Mouse (Mus musculus) ES-Bruce4 (cell line): Measurements from ENCODE around the gene Gfer. TPM values are rescaled to one million over a fixed set of nuclear protein-coding genes. Genes with fewer than 3 reads are reported as not detected.
"Not testable (repeated sequence)": the region's sequence is repeated elsewhere in the genome, so short reads cannot be mapped to it uniquely, and the experiment has no call there.

Source experiments
- H3K27ac ChIP-seq: 2 replicates; pipeline ENCODE4 v1.5.1; 2012; ENCODE audit warnings: low read length, inconsistent platforms; ENCODE audit not compliant: insufficient read depth
- H3K27me3 ChIP-seq: 2 replicates; pipeline ENCODE4 v1.6.1; 2012; ENCODE audit warnings: mild to moderate bottlenecking, low read length, inconsistent platforms; ENCODE audit not compliant: control insufficient read depth, poor library complexity, insufficient read depth, severe bottlenecking
- H3K36me3 ChIP-seq: 2 replicates; pipeline ENCODE4 v1.6.1; 2012; ENCODE audit warnings: inconsistent platforms, mild to moderate bottlenecking, low read length, moderate library complexity; ENCODE audit not compliant: control insufficient read depth, poor library complexity, insufficient read depth, severe bottlenecking
- H3K4me1 ChIP-seq: one replicate; pipeline ENCODE4 v1.8.1; 2011; ENCODE audit warnings: low read length; ENCODE audit not compliant: control insufficient read depth, insufficient read depth
- H3K4me3 ChIP-seq: 2 replicates; pipeline ENCODE4 v1.5.1; 2011; ENCODE audit warnings: low read depth, mild to moderate bottlenecking, low read length
- H3K9ac ChIP-seq: 2 replicates; pipeline ENCODE4 v1.6.1; 2012; ENCODE audit warnings: low read depth, mild to moderate bottlenecking, inconsistent platforms; ENCODE audit not compliant: poor library complexity, severe bottlenecking
- H3K9me3 ChIP-seq: replicated peaks from 2 replicates; pipeline ENCODE4 v1.6.1; 2012; ENCODE audit warnings: mild to moderate bottlenecking, low read length, inconsistent platforms; ENCODE audit not compliant: control insufficient read depth, poor library complexity, insufficient read depth, severe bottlenecking
- CTCF ChIP-seq: IDR thresholded peaks from one replicate; pipeline ENCODE4 v1.8.1; 2011; ENCODE audit warnings: low read depth, low read length
- EP300 ChIP-seq: IDR thresholded peaks from 2 replicates; pipeline ENCODE4 v1.6.1; 2011; ENCODE audit warnings: low read depth, low read length; ENCODE audit not compliant: insufficient read depth
- POLR2A ChIP-seq: IDR thresholded peaks from one replicate; pipeline ENCODE4 v1.8.1; 2011; ENCODE audit warnings: low read length; ENCODE audit not compliant: insufficient read depth
- polyA plus RNA-seq: library from polyadenylated mRNA; stranded (reverse); fragments of >200 nt; gene quantifications from 2 replicates; pipeline ENCODE4 v1.2.4, GENCODE M21; 2011; ENCODE audit warnings: low read depth; ENCODE audit not compliant: missing spikeins, insufficient read depth, insufficient read length

Gfer gene
- polyA plus RNA-seq, 1 experiment, result 79.6 TPM

GRCm38 (mm10) chr17:24725637-24726390, 29.9 kb upstream of the Gfer start:
- H3K27ac ChIP-seq, result no peak overlapping the region
- TF ChIP-seq POLR2A, result no peak
- no peak for TF ChIP-seq CTCF
- no peak for TF ChIP-seq EP300
- no peak overlapping the region for H3K9ac ChIP-seq
- no peaks in the 10 kb centered on the region for H3K4me1 ChIP-seq
- no peaks in the 10 kb centered on the region for H3K27me3 ChIP-seq
- H3K36me3 ChIP-seq, result peaks cover 15% of the 10 kb centered on the region
- no peaks in the 10 kb centered on the region for H3K9me3 ChIP-seq
- no peak overlapping the region for H3K4me3 ChIP-seq

- H3K27ac ChIP-seq, result peak within 1 kb of the TSS; percentile 47
- H3K9me3 ChIP-seq, result no peaks in the 10 kb centered on the region
- peaks cover 21% of the 10 kb centered on the region for H3K36me3 ChIP-seq
- H3K27me3 ChIP-seq, result no peaks in the 10 kb centered on the region
- H3K4me1 ChIP-seq, result no peaks in the 10 kb centered on the region
- peak within 1 kb of the TSS; percentile 65 for H3K9ac ChIP-seq
- TF ChIP-seq EP300, result no peak
- TF ChIP-seq POLR2A, result peak; percentile 85
- TF ChIP-seq CTCF, result peak; percentile 92
- peak within 1 kb of the TSS; percentile 90 for H3K4me3 ChIP-seq
Measured at GRCm38 (mm10) chr17:24724184-24724583, 28.2 kb upstream of the Gfer start, which contains the start of gene Ndufb10. Gene Ndufb10 (minus strand): TSS chr17:24724478.

GRCm38 (mm10) chr17:24723881-24724180, 27.9 kb upstream of the Gfer start:
- Histone ChIP-seq H3K36me3 (peaks cover 22% of the 10 kb centered on the region), H3K9me3 (no peaks in the 10 kb centered on the region), H3K27ac (peak overlapping the region; percentile 47), H3K4me3 (peak overlapping the region; percentile 90), H3K4me1 (no peaks in the 10 kb centered on the region), H3K9ac (peak overlapping the region; percentile 65), H3K27me3 (no peaks in the 10 kb centered on the region)
- no peak for TF ChIP-seq EP300
- TF ChIP-seq CTCF, result no peak
- TF ChIP-seq POLR2A, result no peak

GRCm38 (mm10) chr17:24723122-24723880, 27.3 kb upstream of the Gfer start:
- Histone ChIP-seq H3K27ac (peak overlapping the region; percentile 47; the same call in 1 of the 2 replicates), H3K27me3 (no peaks in the 10 kb centered on the region), H3K4me1 (no peaks in the 10 kb centered on the region), H3K4me3 (peak overlapping the region; percentile 90), H3K9ac (peak overlapping the region; percentile 65), H3K9me3 (no peaks in the 10 kb centered on the region), H3K36me3 (peaks cover 28% of the 10 kb centered on the region)
- TF ChIP-seq CTCF (no peak), EP300 (no peak), POLR2A (no peak)

GRCm38 (mm10) chr17:24722220-24722924, 26.4 kb upstream of the Gfer start:
- no peaks in the 10 kb centered on the region for H3K4me1 ChIP-seq
- H3K27me3 ChIP-seq, result no peaks in the 10 kb centered on the region
- peak overlapping the region; percentile 29 for H3K4me3 ChIP-seq
- peak overlapping the region; percentile 92 for H3K9ac ChIP-seq
- TF ChIP-seq EP300, result no peak
- peak; percentile 10 for TF ChIP-seq POLR2A
- TF ChIP-seq CTCF, result no peak
- H3K9me3 ChIP-seq, result no peaks in the 10 kb centered on the region
- no peak overlapping the region for H3K27ac ChIP-seq
- peaks cover 29% of the 10 kb centered on the region for H3K36me3 ChIP-seq

GRCm38 (mm10) chr17:24721383-24721955, 25.5 kb upstream of the Gfer start:
- Histone ChIP-seq H3K27ac (0 out of 2 replicates have a peak overlapping the region, but pooled peaks have one; percentile 1), H3K36me3 (peaks cover 32% of the 10 kb centered on the region), H3K4me3 (peak overlapping the region; percentile 75), H3K9ac (peak overlapping the region; percentile 92)
- H3K27me3 ChIP-seq, H3K4me1 ChIP-seq, H3K9me3 ChIP-seq: not testable (repeated sequence)

- not testable (repeated sequence) for H3K4me1 ChIP-seq
Measured at GRCm38 (mm10) chr17:24720616-24721015, 24.7 kb upstream of the Gfer start.

More at GRCm38 (mm10) chr17:24720616-24721015, 24.7 kb upstream of the Gfer start:
- Histone ChIP-seq H3K27ac (peak overlapping the region; percentile 41; the same call in 1 of the 2 replicates), H3K9ac (peak overlapping the region; percentile 92), H3K36me3 (peaks cover 32% of the 10 kb centered on the region), H3K4me3 (peak overlapping the region; percentile 92)
- H3K9me3 ChIP-seq, H3K27me3 ChIP-seq: not testable (repeated sequence)
